Mouse (Mus musculus) kidney, adult 2 months (tissue): ENCODE results near the gene Sept9.

Source experiments
- CTCF ChIP-seq: fragments of 200-500 bp; conservative IDR thresholded peaks from 2 replicates; pipeline ENCODE4 v1.5.1; 2011; ENCODE audit warnings: low read depth, mild to moderate bottlenecking, control low read depth, low read length, moderate library complexity, mixed read lengths; ENCODE audit not compliant: insufficient read depth, insufficient read length
- POLR2A ChIP-seq: fragments of 200-500 bp; IDR thresholded peaks from one replicate; pipeline ENCODE4 v1.6.1; 2011; ENCODE audit warnings: low read depth, low read length, control low read depth

- TF ChIP-seq CTCF = no peak
- TF ChIP-seq POLR2A = no peak
Observed at GRCm38 (mm10) chr11:117235086-117235897, 35.8 kb downstream of the Sept9 start.
